Mouse (Mus musculus): ENCODE results near the gene Sertad2.
A peak's percentile ranks its signal among the peaks of the same experiment; 100 is the strongest.

The Sertad2 gene

DNA sequence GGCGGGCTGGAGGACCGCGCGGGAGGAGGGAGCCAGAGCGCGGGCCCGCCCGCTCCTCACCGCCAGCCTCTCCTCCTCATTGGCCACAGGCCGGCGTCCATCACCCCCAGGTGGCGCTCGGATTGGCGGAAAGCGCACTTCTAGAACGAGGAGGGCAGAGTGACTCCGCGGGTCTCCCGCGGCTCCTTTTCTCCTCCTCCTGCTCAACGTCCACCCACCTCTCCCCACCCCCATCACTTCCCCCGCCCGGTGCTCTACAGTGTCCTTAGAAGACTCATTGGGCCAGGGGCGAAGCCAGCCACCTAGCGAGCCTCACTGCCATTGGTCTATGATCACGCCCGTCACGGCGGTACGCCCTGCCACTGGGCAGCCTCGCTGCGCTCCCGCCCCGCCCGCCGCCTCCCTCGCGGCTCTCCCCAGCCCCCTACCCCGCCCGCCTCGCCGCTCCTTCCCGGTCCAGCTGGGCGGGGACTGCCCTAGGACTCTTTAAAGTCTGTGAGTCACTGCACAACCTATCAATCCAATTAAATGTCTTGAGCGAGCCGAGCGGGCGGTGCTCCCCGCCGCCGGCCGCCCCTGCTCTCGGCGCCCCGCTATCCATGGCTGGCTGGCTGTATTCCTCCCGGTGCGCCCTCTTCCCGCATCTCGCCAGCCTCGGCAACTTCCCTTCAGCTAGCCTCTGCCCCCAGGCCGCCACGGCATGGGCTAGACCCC is at the start of gene Sertad2:
Gene Sertad2 (plus strand): TSS at position 515 of the 714 bp plus-strand sequence.
- DNase-seq (ENCODE audit: low read depth, low spot score), result peak; percentile 99

DNA sequence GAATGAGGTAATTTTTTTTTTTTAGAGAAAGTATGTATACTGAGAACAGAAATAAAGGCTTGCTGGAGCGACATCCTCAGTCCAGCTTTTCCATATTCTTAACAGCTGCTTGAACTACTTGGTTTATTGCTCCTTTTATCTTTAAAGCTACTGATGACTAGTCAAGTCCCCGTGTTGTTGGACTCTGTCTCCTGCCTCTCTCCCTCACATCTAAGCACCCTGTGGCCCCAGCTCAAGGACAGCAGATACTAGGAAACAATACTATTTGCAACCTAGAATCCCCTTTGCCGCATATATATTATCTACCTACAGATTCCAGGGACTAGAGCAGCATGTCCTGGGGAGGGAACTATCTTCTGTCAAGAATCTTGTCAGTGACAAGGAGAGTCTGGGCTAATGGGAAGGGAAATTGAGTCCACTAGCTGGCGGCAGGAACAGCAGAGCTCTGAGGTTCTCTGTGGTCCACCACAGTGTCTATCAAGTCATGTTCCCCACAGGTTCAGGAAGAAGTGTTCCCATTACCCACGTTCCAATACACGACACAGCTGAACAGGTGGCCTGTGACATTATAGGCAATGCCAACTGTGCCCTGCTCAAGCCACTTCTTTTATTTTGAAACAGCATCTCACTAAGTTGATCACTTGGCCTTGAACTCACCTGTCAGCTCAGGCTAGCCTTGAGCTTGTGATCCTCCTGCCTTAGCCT is 49.0 kb upstream of the Sertad2 start:
- no peak for DNase-seq (ENCODE audit: low read depth, low spot score)

DNA sequence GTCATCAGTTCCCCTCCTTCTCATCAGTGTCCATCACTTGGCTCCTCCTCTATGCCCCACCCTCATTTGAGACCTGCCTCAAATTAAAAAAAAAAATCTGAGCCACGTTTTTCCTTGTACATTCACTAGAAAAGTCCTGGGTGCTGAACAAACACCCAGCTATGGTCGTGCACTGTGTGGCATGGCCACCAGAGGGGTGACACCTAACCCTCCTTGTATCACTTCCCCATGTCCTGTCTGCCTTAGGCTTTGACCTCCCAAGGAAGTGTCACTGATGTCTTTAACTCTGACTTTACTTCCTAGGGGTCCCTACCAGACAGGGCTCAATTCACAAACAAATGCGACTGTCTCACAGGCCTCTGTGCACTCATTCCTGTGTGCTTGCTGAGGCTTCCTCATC is 42.5 kb upstream of the Sertad2 start:
- peak; percentile 12 for DNase-seq (ENCODE audit: low read depth, low spot score)

DNA sequence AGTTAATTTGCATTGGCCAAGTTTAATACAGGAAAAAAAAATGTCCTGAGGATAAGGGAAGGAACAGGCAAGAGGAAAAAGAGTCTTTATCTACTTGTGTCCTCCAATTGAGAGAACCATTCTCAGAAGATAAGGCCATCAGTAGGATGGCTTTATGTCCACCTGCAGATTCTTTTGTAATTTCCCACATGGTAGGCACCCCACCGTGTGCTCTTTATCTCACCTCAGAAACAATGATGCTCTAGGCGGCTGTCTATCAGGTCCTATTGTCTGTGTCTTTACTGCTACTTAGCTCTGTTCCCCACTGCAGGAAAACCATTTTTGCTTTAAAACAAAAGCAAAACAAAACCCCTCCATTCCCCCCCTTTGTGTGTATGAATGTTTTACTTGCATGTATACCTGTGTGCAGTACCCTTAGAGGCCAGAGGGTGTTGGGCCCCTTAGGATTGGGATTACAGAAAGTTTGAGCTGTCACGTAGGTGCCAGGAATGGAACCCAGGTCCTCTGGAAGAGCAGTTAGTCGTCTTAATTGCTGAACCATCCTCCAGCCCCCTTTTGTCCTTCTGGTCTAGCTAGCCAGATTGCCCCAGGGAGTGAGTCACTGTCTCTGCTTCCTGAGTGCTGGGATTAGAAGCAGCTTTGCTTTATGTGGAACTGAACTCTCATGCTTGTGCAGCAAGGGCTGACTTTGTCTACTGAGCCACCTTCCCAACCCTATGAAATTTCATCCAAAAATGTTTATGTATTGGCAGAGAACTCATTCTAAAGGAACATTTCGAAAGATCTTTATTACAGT is 41.7 kb upstream of the Sertad2 start:
- peak; percentile 50 for DNase-seq (ENCODE audit: low read depth, low spot score)

DNA sequence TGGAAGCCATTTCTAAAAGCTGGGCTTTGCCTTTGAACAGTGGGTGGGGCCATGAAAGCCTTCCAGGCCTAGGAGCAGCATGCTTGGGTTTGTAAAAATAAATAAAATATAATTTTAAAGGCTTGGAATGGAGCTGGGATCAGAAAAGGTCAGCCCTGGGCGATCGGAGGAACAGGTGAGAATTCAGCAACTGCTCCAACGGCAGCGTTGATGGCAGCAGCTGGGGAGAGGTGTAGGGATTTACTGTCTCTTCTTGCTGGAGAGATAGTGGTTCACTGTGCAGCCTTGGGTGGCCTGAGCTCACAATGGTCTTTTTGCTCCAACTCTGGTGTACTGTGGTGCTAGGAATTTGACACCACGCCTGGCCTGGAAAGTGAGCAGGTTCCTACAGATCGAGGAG is 29.5 kb upstream of the Sertad2 start:
- DNase-seq (ENCODE audit: low read depth, low spot score), result no peak

GRCm38 (mm10) chr11:20514757-20515156 is 28.3 kb upstream of the Sertad2 start:
- no peak for DNase-seq (ENCODE audit: low read depth, low spot score)

GRCm38 (mm10) chr11:20521321-20521720 is 21.7 kb upstream of the Sertad2 start:
- no peak for DNase-seq (ENCODE audit: low read depth, low spot score)

- DNase-seq (ENCODE audit: low read depth, low spot score), result no peak
These were observed 20.3 kb upstream of the Sertad2 start for GRCm38 (mm10) chr11:20522750-20523149.

DNA sequence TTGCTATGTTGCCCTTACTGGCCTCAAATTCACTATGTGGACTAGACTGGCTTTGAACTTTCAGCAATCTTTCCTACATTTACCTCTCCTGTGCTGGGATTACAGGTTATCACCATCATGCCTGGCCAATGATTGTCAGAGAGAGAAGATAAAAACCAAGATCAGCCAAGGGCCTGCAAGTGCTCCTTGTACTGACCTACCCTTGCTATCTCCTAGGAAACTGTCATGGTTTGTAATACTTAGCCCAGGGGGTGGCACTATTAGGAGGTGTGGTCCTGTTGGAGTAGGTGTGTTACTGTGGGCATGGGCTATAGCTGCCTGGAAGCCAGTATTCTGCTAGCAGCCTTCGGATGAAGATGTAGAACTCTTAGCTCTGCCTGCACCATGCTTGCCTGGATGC is 18.6 kb upstream of the Sertad2 start:
- no peak for DNase-seq (ENCODE audit: low read depth, low spot score)

GRCm38 (mm10) chr11:20525909-20526308 is 17.1 kb upstream of the Sertad2 start:
- no peak for DNase-seq (ENCODE audit: low read depth, low spot score)

GRCm38 (mm10) chr11:20527901-20528300 is 15.2 kb upstream of the Sertad2 start:
- DNase-seq (ENCODE audit: low read depth, low spot score), result no peak

- DNase-seq (ENCODE audit: low read depth, low spot score), result no peak
These were observed 11.4 kb upstream of the Sertad2 start for GRCm38 (mm10) chr11:20531682-20531991.

GRCm38 (mm10) chr11:20531992-20532881 is 10.8 kb upstream of the Sertad2 start:
- peak; percentile 67 for DNase-seq (ENCODE audit: low read depth, low spot score)

DNA sequence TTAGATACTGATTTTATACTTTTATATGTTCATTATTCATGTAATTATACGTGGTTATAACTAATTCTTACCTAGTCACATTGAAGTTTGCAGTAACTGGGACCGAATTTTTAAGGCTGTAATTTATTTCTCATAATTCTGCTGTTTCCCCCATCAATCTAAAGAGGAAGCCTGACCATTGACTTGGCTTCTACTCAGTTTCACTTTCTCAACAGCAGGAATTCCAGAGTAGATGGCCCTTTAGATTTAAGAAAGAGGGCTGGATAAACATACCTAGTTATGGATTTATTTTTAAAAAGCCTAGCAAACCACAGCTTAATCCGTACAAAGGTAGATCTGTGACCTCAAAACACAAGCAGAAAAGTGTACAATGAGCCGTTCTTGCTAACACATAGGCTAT is 9.8 kb upstream of the Sertad2 start:
- no peak for DNase-seq (ENCODE audit: low read depth, low spot score)

DNA sequence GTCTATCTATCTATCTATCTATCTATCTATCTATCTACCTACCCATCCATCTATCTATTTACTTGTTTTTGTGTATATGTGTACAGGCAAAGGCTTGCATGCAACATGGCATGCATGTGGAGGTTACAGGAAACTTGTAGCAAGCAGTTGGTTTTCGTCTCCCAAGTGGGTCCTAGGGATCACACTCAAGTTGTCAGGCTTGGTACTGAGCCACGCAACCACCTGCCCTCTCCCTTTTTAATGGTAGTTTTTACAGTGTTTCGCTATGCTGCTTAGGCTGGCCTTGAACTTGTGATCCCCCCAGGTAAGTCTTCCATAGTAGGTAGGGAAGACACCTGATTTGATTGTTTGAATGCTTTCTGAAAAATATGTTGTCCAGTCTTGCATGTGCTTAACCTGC is 5.8 kb upstream of the Sertad2 start:
- no peak for DNase-seq (ENCODE audit: low read depth, low spot score)

DNA sequence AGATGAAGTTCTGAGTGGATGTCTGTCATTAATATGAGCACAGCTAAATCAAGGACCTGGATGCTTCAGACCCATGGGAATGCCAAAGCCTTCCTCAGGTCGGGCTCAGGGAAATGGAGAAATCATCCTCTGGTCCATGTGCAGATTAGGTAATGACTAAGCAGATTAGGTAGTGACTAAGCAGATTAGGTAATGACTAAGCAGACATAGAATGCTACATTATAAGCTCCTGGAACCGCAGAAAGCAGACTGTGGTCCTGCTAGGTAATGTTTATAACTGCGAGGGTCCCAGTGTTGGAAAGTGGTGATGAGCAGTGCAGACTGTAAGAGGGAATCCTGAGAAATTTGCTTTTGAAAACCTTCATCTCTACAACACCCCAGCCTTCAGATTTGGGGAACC is 4.6 kb upstream of the Sertad2 start:
- DNase-seq (ENCODE audit: low read depth, low spot score), result no peak

GRCm38 (mm10) chr11:20541280-20541679 is 1.8 kb upstream of the Sertad2 start:
- no peak for DNase-seq (ENCODE audit: low read depth, low spot score)

DNA sequence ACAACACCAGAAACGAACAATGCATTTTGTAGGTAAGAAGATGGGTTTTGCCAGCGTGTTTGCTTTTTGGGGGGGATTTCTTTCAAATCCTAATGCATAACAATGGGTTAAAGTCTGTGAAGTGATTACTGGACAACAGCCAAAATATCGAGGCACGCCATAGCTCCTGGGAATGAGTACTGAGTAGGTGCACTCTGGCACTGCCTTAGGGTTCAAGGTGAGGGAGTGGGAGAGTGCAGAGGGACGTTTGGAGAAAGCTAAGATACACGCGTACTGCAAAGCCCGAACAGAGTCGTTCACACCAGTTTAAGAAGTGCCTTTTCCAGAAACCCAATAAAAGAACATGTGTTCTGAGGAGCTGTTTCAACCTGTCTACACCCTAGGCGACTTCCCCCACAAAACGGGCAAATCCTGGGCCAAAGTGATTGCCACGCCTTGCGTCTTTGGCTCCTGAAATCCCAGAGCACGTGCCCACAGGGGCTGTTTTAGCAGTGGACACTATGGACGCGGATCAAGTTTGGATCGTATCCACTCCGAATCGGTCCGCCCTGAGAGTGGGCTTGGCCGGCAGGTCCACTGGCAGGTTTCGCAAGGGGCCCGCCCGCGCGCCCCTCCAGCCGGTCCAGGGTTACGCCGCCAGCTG is 937 bp upstream of the Sertad2 start:
- DNase-seq (ENCODE audit: low read depth, low spot score), result peak; percentile 58

DNA sequence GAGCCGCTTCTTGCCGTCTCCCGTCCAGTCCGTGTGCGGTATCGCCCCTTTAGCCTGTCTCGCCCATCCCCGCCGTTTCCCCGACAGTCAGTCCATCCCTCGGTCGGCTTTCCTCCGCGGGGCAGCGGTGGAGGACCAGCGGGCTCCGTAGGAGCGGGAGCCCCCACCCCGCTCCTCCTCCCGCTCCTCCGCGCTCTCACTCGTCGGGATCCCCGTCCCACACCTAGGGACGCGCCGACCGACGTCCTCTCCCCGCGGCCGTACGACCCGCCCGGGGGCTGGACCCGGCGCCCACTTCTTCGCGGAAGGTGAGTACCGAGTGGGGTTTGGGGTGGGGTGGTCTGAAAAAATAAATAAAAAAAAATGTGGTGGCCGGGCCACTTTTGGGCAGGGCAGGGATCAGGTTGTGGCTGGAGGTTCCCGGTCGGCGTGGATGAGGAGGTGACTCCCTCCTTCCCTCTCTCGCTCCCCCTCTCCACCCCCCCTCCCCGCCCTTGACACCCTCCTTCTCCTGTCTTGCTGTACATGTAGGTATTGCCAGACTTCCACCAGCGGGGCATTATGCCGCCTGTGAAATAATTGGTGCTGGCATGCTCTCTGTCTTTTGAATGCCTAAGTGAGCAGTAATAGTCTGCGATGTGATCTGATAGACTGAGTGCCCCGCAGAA is 534 bp downstream of the Sertad2 start:
- peak; percentile 45 for DNase-seq (ENCODE audit: low read depth, low spot score)

DNA sequence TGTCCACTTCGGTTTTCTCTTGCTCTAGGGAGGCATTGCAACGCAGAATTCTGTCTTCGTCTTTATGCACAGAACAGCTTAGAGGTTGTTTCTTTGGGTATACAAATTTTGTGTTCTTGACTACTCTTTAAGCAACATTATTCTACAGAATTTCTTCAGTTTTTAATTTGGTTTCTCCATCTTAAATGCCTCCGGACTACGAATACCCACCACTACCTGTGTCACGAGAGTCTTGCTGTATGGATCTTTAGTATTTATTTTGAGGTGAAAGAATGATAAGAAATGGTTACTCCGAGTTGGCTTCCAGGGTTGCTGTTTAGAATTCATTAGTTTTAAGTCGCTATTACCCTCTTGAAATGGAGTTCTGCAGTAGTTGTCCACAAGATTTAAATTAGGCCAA is 1.3 kb downstream of the Sertad2 start:
- no peak for DNase-seq (ENCODE audit: low read depth, low spot score)
